Mouse (Mus musculus): ENCODE data around the gene Psmb11.

The Psmb11 gene

GRCm38 (mm10) chr14:54640946-54641304 lies 19.7 kb downstream of the Psmb11 start, which contains the start of gene Gm17606:
Gene Gm17606, plus strand, starts transcription at chr14:54640952.
- DNase-seq (ENCODE audit: low spot score in 2 of 2), result no peak

DNA sequence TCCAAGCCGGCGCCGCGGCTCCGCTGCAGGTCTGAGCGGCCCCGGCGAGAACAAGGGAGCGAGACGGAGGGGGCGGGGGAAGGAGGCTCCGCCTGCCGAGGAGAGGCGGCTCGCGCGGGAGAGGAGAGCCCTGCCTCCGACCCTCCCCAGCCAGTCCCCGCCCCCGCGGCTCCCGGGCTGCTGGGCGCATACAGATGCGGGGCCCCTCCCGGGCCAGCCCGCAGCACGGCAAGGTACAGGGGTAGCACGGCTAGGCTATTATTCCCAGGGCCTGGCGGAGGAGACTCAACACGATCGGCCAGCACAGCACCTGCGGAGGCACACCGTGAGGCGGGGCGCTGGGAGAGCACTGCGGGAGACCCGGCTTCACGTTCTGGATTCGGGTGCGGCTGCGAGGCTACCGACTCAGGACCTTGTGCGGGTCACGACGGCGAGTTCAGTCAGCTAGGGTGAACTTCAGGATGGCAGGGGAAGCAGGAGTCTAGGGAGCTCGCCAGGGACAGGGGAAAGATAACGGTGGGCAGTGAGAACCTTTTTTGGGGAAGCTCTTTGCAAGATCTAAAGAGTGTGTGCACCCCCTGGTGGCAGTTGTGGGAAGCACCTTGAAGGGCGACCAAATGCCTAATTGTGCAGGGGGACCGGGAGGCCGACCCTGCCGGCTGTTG lies 20.2 kb downstream of the Psmb11 start, which contains the start of gene Cdh24:
Gene Cdh24 (minus strand): TSS at position 60 of the 665 bp plus-strand sequence.
- peak; percentile 85 to 89 for DNase-seq (ENCODE audit: low spot score in 2 of 2)

- DNase-seq (ENCODE audit: low spot score in 2 of 2), result no peak
Observed at GRCm38 (mm10) chr14:54642224-54642944, 21.2 kb downstream of the Psmb11 start.

DNA sequence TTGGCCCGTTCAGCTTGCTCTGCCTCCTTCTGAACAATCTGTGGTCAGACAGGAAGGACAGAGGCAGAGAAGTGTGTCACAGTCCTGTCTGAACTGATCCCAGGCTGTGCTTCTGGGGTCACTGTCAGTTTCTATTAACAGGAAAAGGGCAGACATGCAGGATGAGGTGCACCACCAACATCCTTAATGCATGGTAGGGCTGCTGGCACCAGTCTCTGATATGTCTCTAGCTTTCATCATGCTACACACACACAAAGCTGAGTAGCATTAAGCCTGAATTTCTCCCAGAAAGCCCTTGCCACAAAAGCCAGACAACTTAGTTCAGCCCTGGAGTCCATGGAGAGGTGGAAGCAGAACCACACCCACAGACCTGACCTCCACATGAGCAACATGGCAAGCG lies 21.8 kb downstream of the Psmb11 start:
- no peak for DNase-seq (ENCODE audit: low spot score in 2 of 2)

- no peak for DNase-seq (ENCODE audit: low spot score in 2 of 2)
Observed at GRCm38 (mm10) chr14:54644294-54644693, 23.1 kb downstream of the Psmb11 start.

GRCm38 (mm10) chr14:54646455-54646854 lies 25.2 kb downstream of the Psmb11 start:
- no peak for DNase-seq (ENCODE audit: low spot score in 2 of 2)

- DNase-seq (ENCODE audit: low spot score in 2 of 2), result no peak
Observed at GRCm38 (mm10) chr14:54646898-54647636, 25.8 kb downstream of the Psmb11 start.

DNA sequence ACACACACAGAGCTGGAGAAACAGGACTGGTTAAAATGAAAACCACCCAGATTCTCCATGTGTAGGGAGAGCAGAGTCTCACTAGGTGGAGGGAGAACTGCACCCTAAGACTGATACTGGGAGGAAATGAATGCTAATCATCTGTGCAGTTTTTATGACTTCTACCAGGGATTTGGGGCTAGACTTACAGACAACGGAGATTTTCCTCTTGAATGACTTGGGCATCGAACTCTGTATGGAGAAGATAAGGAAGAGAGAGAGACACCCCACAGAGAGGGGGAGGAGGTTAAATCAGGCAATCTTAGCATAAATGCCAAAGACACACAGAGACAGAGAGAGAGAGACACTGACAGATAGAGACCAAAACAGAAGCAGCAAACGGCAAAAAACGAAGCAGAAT lies 26.7 kb downstream of the Psmb11 start:
- DNase-seq (ENCODE audit: low spot score in 2 of 2), result no peak

DNA sequence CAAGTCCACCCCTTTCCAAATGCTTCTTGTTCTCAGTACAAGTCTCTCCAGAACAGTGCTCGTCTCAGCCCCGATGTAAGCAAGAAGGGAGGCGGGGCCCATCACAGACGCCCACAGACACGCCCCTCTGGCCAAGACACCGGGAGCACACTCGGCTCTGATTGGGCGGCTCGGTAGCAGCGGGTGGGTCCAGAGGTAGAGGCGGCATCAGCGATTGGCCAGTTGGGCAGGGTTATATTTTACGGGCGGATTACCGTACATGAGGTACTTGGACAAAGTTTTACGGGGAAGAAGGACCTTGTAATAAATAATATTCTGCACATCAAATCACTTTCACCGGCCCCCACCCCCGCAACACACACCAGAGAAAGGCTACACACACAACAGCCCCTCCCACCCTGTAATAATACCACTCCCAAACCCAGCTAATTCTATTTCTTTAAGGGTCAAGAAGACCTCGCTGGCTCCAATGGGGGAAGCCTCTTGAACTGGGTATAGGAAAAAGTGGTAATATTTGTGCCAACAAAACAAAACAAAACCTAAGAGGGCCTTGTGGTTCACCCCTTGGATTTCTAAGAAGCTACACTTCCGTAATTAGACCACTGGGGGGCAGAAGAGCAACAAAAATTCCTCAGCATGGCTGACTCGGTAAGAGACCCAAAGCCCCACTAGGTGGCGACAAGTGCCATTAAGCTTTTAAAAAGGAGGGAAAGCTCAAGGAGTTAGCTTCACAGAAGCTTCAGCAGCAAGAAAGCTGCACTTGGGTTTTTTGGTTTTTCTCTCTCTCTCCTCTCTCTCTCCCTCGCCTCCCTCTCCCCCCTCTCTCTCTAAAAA lies 29.6 kb downstream of the Psmb11 start:
- DNase-seq (ENCODE audit: low spot score in 2 of 2), result peak; percentile 70 to 80

DNA sequence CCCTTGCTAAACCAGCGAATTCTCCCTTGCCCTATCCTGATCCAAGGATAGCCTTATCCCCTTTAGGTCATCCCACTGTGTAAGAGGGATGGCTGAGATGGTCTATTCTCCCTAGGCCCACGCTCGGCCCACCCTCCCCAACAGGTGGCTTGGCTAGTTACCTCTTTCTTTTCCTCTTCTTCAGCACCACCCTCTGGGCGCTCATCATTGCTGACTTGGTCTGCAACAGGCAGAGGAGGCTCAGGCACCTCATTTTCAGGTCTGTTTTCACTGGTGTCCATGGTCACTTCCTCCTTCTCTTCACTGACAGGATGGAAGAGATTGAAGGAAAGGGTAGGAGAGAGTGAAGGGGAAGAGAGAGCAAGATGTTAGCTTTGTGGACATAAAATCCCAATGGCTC lies 30.3 kb downstream of the Psmb11 start:
- DNase-seq (ENCODE audit: low spot score in 2 of 2), result no peak

DNA sequence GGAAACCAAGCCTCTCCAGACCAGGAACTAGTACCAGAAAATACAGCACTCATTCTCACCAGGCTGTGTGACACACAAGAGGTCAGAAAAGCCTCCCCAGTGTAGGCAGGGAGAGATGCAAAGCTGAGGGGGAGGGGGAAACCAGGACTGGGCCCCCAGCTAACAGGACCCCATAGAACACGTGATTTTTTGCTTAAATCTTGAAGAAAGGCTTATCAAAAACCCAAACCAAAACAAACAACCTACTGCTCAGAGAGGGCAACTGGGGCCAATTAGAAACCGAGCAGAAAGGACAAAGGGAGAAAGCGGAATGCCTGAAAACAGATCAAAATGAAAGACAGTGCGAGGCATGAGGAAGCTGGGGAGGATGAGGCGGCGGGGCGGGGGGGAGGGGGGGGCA lies 31.6 kb downstream of the Psmb11 start:
- DNase-seq (ENCODE audit: low spot score in 2 of 2), result no peak

GRCm38 (mm10) chr14:54653496-54653895 lies 32.3 kb downstream of the Psmb11 start:
- peak; percentile 71 to 88 for DNase-seq (ENCODE audit: low spot score in 2 of 2)

GRCm38 (mm10) chr14:54660009-54660408 lies 38.8 kb downstream of the Psmb11 start:
- DNase-seq (ENCODE audit: low spot score in 2 of 2), result no peak

DNA sequence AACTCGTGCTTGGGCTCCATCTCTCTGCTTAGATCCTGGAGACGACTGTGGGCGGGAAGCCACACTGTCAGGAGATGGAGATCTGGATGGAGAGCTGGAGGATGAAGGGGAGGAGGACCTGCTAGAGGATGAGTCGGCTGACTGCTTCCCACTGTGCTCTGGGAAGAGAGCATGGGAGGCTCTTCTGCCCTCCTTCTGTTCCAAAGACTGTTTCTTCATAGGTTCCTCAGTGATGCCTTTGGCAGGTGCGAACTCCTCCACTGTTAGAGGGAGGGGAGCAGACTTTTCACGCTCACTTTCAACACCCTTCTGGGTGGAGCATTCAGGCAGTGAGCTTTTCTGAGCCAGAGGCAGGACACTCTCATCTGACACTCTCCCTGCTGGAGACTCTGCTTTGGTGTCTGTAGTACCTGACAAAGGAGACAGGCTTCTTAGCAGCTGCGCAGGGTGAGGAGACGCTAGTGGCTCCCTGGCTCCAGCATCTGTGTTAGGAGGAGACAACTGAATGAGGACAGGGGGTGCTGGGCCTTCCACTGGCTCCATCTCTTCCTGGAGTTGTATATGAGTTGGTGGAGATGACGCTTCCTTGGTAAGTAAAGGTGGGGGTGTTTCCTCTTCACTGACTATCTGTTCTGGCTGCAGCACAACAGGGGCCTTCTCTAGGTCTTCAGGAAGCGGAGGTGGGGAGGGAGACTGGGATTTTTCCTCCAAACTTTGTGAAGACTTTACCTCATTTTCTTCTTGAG lies 43.4 kb downstream of the Psmb11 start:
- no peak for DNase-seq (ENCODE audit: low spot score in 2 of 2)

DNA sequence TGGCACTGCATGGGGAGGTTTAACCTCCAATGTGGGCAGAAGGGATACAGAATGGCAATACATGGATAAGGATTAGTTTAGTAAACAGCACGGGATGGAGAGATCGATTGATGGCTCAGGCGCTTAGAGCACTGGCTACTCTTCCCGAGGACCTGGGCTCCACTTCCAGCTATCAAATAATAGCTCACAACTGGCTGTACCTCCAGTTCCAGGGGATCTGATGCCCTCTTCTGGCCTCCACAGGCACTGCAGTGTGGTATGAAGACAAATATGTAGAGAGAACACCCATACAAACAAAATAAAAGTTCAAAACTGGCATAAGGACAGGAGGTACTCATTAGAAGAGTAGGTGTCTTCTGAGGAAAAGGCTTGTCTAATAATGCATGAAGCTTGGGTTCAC lies 48.1 kb downstream of the Psmb11 start:
- peak in 1 of 2 experiments; percentile 26 for DNase-seq (ENCODE audit: low spot score in 2 of 2)

GRCm38 (mm10) chr14:54674317-54674716 lies 53.1 kb downstream of the Psmb11 start:
- peak in 1 of 2 experiments; percentile 37 for DNase-seq (ENCODE audit: low spot score in 2 of 2)

DNA sequence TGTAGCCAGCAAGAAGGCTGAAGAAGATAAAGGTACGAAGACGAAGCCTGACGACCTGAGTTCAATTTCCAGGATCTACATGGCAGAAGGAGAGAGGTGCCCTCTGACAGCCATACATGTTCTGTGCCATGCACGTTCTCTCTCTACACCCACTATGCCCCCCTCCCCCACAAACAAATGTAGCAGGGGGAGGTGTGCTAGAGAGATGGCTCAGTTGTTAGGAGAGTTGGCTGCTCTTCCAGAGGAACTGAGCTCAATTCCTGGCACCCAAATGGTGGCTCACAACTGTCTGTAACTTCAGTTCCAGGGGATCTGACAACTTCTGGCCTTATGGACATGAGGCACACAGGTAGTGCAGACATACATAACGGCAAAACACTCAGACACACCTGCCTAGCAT lies 55.1 kb downstream of the Psmb11 start:
- no peak for DNase-seq (ENCODE audit: low spot score in 2 of 2)

- no peak for DNase-seq (ENCODE audit: low spot score in 2 of 2)
Observed at GRCm38 (mm10) chr14:54678657-54679304, 57.5 kb downstream of the Psmb11 start.
